Mouse (Mus musculus): Measurements from ENCODE around the gene Stip1.

- TF ChIP-seq CTCF (IDR thresholded peaks at IDR 0.05; ENCODE audit: borderline replicate concordance, insufficient read depth, low read depth, low read length) (no peak), POLR2A (IDR thresholded peaks at IDR 0.05; ENCODE audit: borderline replicate concordance, insufficient read depth, low read length) (no peak)
These were observed 25.8 kb downstream of the Stip1 start for GRCm38 (mm10) chr19:7013984-7014383.
